Mouse (Mus musculus) brain, adult 2 months (tissue): ENCODE results near the gene Rpa2.
"Not testable (repeated sequence)": the region's sequence is repeated elsewhere in the genome, so short reads cannot be mapped to it uniquely, and the experiment has no call there.

ENCODE experiments used
- DNase-seq: peaks from one replicate; pipeline ENCODE4 v3.0.0; 2011; ENCODE audit warnings: low read depth, low spot score

The Rpa2 gene

GRCm38 (mm10) chr4:132767914-132768876 is at the start of gene Rpa2:
Rpa2 (plus strand) TSS chr4:132768332.
- DNase-seq: peak; percentile 100

DNA sequence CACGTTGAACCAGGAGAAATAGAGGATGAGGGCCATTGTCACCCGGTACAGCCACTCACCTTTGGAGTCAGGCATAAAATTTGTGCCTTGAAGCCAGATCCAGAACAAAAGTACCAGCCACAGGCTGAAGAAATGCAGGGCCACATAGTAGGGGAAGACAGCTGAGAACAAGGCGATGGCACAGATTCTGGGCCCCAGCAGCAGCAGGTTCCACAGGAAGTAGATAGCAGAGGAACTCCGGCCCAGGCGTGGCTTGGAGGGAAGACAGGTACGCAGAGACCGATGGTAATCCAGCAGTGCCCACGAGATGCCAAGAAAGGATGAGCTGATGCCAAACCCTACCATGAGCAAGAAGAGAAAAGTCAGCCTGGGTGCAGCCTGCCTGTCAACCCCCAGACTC is 39.9 kb upstream of the Rpa2 start:
- no peak for DNase-seq

DNA sequence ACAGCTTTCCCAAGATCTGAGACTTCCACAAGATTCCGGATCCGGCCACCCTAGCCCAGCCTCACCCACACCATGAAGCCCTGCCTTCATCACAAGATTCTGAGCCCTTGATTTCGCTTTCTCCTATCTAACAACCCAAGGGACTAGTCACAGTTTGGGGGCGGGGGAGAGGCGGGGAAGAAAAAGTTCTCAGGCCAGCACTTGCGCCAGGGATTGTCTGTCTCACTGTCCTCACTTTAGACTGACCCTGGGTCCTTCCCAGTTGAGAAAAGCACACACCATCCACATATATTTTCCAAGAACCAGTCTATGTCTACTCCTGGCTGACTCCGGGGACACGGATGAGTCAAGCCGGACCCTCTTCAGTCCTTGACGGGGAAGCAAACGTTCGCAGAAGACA is 36.5 kb upstream of the Rpa2 start:
- DNase-seq: no peak

DNA sequence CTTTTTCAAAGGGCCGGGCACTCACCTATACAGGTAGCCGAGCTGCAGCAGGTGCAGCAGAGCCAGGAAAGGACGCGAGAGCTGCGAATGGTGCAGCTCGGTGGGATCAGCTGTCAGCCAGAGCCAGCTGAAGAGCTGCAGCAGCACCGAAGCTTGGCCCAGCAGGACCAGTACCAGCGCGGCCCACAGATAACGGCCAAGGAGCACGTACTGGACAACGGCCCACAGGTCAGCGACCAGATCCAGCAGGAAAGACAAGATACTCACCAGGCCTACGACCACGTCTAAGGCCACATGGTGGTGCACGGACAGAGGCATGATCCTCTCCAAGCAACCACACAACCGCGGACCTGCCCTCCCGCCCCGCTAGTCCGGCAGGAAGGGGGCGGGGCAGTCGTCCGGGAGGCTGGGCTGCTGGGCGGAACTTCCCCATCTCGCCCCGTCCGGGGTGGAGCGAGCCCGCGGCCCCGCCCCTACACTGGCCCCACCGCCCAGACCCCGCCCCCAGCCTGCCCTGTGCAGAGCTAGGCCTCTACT is 35.9 kb upstream of the Rpa2 start, which contains the start of gene Xkr8:
Gene Xkr8, minus strand, starts transcription at position 399 of the 537 bp plus-strand sequence.
- DNase-seq: peak; percentile 81

GRCm38 (mm10) chr4:132733071-132733770 is 34.9 kb upstream of the Rpa2 start:
- no peak for DNase-seq

DNA sequence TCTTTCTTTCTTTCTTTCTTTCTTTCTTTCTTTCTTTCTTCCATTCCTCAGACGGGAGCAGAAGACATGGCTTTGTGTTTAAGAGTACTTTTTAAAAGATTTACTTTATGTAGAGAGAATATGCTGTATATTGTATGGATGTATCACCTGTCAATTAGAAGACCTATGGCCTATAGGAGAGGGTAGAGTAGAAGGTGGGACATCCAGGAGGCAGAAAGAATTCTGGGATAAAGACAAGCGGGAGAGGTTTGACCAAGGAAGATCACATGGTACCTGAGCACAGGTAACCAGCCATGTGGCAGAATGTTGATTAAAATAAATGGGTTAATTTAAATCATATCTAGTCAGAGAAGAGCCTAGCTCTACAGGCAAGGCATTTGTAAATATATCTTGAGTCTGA is 33.4 kb upstream of the Rpa2 start:
- no peak for DNase-seq

GRCm38 (mm10) chr4:132735389-132735788 is 32.7 kb upstream of the Rpa2 start:
- peak; percentile 48 for DNase-seq

DNA sequence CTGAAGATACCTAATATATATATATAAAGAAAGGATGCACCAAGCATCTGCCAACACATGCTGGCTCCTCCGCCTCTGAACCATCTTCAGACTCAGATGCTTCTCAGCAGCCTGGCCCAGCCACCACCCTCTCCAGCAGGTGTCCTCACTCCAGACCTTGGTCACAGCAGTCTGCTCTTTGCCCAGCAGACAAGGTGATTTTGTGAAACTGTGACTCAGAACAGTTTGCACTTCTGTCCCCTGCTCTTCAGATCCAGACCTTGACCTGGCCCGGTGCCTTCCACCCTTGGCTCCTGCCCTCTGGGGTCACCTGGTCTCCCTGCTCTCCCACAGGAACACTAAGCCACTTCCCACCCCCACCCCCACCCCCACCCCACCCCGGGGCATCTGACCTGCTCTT is 32.2 kb upstream of the Rpa2 start:
- no peak for DNase-seq

- not testable (repeated sequence) for DNase-seq
These were observed 31.0 kb upstream of the Rpa2 start for GRCm38 (mm10) chr4:132737154-132737553.

GRCm38 (mm10) chr4:132741491-132741890 is 26.6 kb upstream of the Rpa2 start:
- no peak for DNase-seq

- DNase-seq: peak; percentile 85
These were observed 23.9 kb upstream of the Rpa2 start for GRCm38 (mm10) chr4:132743992-132744911.

DNA sequence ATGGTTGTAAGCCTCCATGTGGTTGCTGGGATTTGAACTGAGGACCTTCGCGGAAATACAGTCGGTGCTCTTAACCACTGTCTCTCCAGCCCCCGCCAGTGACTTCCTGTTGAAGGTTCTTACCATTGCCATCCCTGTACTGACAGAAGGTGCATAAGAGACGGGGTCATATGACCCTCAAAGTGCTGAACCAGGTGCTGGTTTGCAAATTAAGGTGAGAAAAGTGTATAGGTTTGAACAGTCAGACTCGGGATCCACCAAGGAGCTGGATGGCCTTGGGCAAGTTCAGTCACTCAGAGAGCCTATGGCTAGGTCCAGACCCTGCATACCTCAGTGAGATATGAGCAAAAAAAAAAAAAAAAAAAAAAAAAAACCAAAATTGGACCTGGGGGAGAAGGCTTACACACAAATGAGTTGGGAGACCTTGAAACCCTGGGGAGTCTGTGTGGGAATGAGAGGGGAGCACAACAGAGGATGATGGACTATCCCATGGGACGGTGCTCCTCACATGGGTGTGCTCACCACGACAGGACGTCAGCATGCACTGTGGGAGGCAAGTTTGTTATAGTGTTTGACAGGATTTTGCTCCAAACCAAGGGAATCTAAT is 21.1 kb upstream of the Rpa2 start:
- DNase-seq: no peak

- peak; percentile 27 for DNase-seq
These were observed 20.4 kb upstream of the Rpa2 start for GRCm38 (mm10) chr4:132747664-132748259.

GRCm38 (mm10) chr4:132748778-132749177 is 19.4 kb upstream of the Rpa2 start:
- no peak for DNase-seq

DNA sequence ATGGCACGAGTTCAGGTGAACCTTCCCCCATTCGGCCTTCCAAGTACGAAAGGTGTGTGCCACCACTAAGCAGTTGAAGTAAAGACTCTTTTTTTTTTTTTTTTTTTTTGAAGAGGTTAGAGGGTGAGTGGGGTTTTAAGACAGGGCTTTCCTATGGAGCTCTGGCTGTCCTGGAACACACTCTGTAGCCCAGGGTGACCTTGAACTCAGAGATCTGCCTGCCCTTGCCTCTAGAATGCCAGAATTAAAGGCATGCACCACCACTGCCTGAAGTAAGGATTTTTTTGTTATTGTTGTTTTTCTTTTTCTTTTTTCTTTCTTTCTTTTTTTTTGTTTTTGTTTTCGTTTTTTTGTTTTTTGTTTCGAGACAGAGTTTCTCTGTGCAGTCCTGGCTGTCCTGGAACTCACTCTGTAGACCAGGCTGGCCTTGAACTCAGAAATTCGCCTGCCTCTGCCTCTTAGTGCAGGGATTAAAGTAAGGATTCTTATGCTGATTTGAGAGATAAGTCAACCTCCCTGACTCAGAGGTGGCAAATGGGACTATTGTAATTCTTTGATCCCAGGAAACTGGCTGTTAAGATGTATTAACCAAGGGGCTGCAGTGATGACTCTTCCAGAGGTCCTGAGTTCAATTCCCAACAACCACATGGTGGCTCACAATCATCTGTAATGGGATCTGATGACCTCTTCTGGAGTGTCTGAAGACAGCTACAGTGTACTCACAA is 18.7 kb upstream of the Rpa2 start:
- no peak for DNase-seq

DNA sequence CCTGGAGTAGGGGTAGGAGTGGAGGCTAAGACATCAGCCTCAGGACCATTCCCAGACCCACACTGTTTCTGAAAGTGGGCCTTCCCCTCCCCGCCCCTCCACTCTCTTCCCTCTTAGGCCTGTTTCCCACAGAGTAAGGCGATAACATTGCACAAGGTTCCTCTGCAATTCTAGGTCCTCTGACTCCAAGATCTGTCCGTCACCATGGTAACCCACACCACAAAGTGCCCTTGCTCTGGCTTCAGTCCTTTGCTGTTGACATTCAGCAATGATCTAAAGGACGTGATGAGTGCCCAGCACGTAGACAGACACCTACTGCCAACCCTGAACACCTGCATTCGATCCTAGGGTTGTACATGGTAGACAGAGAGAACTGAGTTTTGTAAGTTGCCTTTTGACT is 15.1 kb upstream of the Rpa2 start:
- DNase-seq: peak; percentile 35

DNA sequence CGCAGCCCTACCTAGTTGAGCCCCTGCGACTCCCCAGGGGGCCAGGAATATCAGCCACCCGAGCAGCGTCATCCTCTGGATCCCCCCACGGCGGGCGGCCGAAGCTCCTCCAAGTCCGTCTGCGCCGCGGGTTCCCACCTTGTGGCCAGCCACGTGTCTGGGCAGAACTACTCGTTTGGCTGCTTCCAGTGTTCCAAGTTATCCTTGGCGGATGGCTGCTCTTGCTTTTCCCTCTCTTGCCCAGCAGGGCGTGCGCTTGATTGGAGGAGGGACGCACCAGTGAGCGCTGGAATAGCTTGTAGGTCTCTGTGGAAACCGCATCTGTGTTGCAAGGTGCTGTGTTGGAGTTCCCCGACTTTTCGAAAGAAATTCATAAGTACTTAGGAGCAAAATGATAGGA is 11.2 kb upstream of the Rpa2 start, which contains the start of gene Smpdl3b:
Gene Smpdl3b, minus strand, starts transcription at position 279 of the 400 bp plus-strand sequence.
- peak; percentile 88 for DNase-seq

- DNase-seq: peak; percentile 78
These were observed 10.3 kb upstream of the Rpa2 start for GRCm38 (mm10) chr4:132757633-132758351.

- DNase-seq: no peak
These were observed 7.8 kb upstream of the Rpa2 start for GRCm38 (mm10) chr4:132760296-132760695.
